Mouse (Mus musculus) lung, postnatal 4 days (tissue): ENCODE results near the gene Olfr348.

Source experiments
- DNase-seq, 2 experiments: peaks; one replicate each; pipeline ENCODE4 v3.0.0; 2021

Gene Olfr348

GRCm38 (mm10) chr2:36783976-36784375 lies at the start of gene Olfr348:
Gene Olfr348, plus strand, starts transcription at chr2:36784276.
- DNase-seq, result no peak

GRCm38 (mm10) chr2:36736226-36736625 lies 47.9 kb upstream of the Olfr348 start:
- DNase-seq, result no peak

- no peak for DNase-seq
Observed at GRCm38 (mm10) chr2:36790238-36790637, 6.2 kb downstream of the Olfr348 start, which contains the start of gene Olfr50. Gene Olfr50, plus strand, starts transcription at chr2:36790538.

- DNase-seq, result no peak
Observed at GRCm38 (mm10) chr2:36816932-36817331, 32.9 kb downstream of the Olfr348 start, which contains the start of gene Olfr3. Gene Olfr3, minus strand, starts transcription at chr2:36817032.
